ENCODE assay signal across 8 mouse cellular contexts in genomic region chr5:36458926-36459325, GRCm38 (mm10). TPM values are rescaled to one million over a fixed set of nuclear protein-coding genes. Genes with fewer than 3 reads are reported as not detected.
A peak's percentile ranks its signal among the peaks of the same experiment; 100 is the strongest.
DNase-seq lines count a peak whose midpoint lies in the region; TF ChIP-seq lines count a peak whose summit lies in the region.

No protein-coding gene starts in this region.

- no peaks in the 10 kb centered on the region for H3K9me3 ChIP-seq in E14TG2a.4 (ENCODE audit: low read length)

- peaks cover 9% of the 10 kb centered on the region; the same call in 1 of the 2 replicates for H3K27me3 ChIP-seq in E14TG2a.4 (ENCODE audit: insufficient read depth, low read length)

- H3K36me3 ChIP-seq in E14TG2a.4 (ENCODE audit: insufficient read depth, low read length): no peaks in the 10 kb centered on the region

- no peak overlapping the region for H3K4me3 ChIP-seq in E14TG2a.4 (replicated peaks; ENCODE audit: low read length)

- peaks cover 27% of the 10 kb centered on the region for H3K4me1 ChIP-seq in E14TG2a.4 (replicated peaks; ENCODE audit: low read depth, low read length)

- peak; percentile 51 to 69 for DNase-seq in heart, postnatal 10 days
- no peak for DNase-seq in heart, adult 11 months
- DNase-seq in 3T3-L1 (ENCODE audit: low read depth, low spot score): peak; percentile 75
- peak; percentile 69 for DNase-seq in embryo, embryonic 10.5 days (ENCODE audit: low spot score)
- peak; percentile 48 for DNase-seq in lung, postnatal 25 days (ENCODE audit: low spot score)
- DNase-seq in thymus, postnatal 10 days (ENCODE audit: low spot score in 2 of 2): peak; percentile 46 to 78
- DNase-seq in gastrocnemius, postnatal 4 days (ENCODE audit: low spot score in 2 of 2): no peak

- intact Hi-C loops in heart, postnatal 10 days (cut with DNase I): no loop called here

- TF ChIP-seq CTCF in E14TG2a.4 (conservative IDR thresholded peaks at IDR 0.05; ENCODE audit: low read length): peak; percentile 62

RNA-seq across cellular contexts. Expression of gene Grpel1, which starts 5.9 kb away (rescaled TPM):
- 10 to 100 TPM; 60.6 to 62.4 TPM for total RNA-seq in heart, postnatal 10 days (2021)
- 10 to 100 TPM; 31.7 to 34.9 TPM for total RNA-seq in gastrocnemius, postnatal 4 days (2021)

RNA-seq across cellular contexts. Expression of gene Tada2b, which starts 25.2 kb away (rescaled TPM):
- total RNA-seq in heart, postnatal 10 days (2021): 10 to 100 TPM; 18.3 to 20.1 TPM
- total RNA-seq in gastrocnemius, postnatal 4 days (2021): 10 to 100 TPM; 11.3 to 13.5 TPM

RNA-seq across cellular contexts. Expression of gene Ccdc96, which starts 25.5 kb away (rescaled TPM):
- under 1 TPM; 0.14 to 0.22 TPM for total RNA-seq in heart, postnatal 10 days (2021)
- total RNA-seq in gastrocnemius, postnatal 4 days (2021): under 1 TPM in 1 of 2 experiments, not detected in 1; 0.08 TPM

Comparison
In these comparisons a context has a peak if more than half of its experiments do, and no peak if none do; other contexts are left out.
1. DNase-seq: peak in heart, postnatal 10 days (2 of 2), 3T3-L1 (single experiment), embryo, embryonic 10.5 days (single experiment), lung, postnatal 25 days (single experiment) and thymus, postnatal 10 days (2 of 2); none in heart, adult 11 months (single experiment) and gastrocnemius, postnatal 4 days (0 of 2).